Mouse (Mus musculus) gastrocnemius, postnatal 25 days (tissue): Measurements from ENCODE around the gene Ano6. TPM values are rescaled to one million over a fixed set of nuclear protein-coding genes. Genes with fewer than 3 reads are reported as not detected.

ENCODE experiments used
- DNase-seq: peaks from one replicate; pipeline ENCODE4 v3.0.0; 2022
- total RNA-seq, 2 experiments: library from RNA; stranded (reverse); gene quantifications; 1 replicate in 1 of 2; 2 replicates in 1 of 2; pipeline ENCODE4 v1.2.3; 2021

Gene Ano6
- total RNA-seq, 2 experiments from 2014 or later: 39.5 to 39.6 TPM

DNA sequence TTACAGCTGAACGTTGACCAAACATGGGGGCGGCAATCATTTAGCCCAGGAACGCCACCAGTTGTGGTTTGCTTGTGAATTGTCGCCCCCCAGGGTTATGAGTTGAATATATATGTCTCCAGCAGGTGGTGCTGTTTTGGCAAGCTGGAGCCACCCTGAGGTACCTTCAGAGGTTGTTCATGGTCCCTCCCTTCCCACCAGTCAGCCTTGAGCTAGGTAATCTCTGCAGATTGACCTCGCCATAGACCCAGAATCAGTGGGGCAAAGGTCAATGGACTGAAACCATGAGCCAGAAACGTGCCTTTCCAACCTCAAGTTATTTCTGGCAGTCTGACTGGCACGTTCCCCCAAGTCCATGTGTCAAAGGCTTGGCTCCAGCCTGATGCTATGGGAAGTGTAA, 22.8 kb upstream of the Ano6 start:
- no peak for DNase-seq

DNA sequence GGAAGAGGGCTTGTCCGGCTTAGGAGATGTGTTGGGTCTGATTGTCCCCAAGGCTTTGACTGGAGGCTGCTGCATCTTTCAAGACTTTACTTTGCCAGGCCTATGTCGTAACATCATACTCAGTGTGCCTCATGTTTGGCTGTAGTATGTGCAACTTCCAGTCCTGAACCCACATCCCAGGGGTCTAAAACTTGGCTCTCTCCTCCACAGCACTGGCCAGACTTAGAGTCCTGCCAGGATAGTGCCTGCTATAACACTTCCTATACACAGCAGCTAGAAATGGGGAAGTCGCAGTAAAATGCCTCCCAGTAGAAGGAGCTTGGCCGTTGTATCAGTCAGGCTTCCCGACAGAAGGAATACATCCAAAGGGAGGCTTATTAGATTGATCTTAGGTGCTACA, 21.9 kb upstream of the Ano6 start:
- DNase-seq: peak; percentile 57

DNA sequence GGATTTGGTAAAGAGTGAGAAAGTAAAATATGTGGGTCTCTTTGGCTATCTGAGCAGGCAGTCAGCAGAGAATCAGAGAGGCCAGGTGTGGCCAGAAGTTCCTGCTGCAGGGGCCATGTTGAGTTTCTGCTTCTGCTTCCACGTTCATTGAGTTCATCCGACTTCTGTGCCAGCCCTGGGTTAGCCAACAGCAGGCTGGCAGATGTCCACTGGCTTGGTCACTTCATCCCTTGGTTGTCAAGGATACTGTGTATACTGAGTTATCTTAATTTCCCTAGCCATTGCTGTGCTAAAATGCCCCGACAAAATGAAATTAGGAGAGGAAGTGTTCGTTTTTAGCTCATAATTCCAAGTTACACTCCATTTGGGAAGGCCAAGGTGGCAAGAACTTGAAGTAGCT, 21.1 kb upstream of the Ano6 start:
- no peak for DNase-seq

DNA sequence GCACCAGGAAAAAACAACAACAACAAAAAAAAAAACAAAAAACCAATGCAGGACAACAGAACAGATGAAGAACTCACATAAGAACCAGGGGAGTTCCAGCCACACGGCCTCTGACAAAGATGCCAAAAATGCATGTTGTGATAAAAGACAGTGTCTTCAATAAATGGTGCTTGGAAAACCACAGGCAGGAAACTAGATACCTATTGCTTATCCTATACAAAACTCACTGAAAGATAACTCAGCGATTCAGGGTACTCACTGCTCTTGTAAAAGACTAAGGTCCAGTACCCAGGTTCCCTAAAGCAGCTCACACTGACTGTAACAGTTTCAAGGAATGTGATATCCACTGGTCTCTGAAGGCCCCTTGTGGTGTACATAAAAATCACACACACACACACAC, 20.3 kb upstream of the Ano6 start:
- no peak for DNase-seq

DNA sequence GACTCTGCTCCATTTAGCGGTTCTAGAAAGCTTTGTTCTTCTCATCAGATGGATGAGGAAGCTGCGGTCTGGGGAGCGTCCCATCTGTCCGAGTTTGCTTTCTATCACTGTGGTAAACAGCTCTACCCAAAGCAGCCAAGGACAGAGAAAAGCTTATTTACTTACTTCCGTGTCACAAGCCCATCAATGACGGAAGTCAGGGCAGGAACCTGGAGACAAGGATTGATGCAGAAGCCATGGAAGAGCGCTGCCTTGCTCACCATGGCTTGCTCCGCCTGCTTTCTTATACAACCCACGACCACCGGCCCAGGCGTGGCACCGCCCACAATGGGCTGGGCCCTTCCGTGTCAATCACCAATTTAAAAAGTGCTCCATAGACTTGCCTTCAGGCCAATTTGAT, 18.3 kb upstream of the Ano6 start:
- no peak for DNase-seq

DNA sequence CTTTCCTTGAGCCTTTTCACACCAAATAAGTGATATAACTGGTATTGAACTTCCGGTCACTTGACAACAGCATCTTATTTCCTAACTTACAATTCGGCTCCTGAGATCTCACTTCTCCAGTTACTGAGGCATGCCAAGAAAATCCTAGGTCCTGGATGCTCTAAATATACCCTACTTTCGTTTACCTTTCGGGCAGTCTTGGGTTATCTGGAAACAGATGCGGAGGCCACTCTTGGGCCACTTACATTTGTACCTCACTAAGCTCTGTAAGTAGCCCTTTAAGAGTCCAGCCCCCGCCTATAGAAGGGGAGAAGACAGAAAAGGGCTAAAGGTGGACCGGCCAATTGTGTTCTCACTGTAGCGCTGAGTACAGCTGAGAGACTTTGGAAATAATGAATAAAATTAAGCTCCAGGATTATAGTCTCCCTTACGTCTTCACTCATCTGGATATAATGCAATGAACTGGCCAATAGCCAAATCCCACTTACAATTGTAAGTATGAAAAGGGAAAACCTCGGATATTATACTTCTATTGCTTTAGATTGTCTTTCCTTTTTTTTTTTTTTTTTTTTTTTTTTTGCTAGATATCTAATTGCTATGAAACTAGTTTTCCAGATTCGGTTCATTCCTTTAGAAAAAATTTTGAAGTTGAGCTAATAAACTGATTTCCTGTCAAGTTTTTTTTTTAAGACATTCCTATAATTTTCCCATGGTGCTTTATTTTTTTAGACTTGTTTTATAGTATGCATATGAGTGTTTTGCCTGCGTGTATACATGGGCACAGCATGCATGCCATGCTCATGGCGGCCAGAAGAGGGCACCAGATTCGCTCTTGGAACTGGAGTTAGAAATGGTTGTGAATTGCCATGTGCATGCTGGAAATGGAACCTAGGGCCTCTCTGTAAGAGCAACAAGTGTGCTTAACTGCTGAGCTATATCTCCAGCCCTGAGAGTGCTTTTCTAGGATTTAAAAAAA, 17.5 kb upstream of the Ano6 start:
- peak; percentile 45 for DNase-seq

DNA sequence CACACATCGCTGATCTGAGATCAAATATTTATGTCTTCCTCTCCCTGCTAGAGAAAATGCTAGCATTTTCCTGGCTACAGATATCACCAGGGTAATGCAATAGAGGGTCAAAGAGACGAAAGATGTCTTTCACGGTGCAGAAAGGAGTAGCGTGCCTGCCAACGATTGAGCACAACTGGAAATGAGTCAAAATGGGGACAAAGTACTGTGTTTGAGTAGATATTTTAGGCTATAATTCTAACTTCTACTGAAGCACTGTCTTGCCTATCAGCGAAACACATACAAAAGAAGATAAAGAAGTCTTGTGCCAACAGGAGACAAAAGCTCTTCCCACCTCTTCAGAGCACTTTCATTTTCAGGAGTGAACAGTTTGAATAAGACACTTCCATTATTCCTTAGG, 16.4 kb upstream of the Ano6 start:
- no peak for DNase-seq

DNA sequence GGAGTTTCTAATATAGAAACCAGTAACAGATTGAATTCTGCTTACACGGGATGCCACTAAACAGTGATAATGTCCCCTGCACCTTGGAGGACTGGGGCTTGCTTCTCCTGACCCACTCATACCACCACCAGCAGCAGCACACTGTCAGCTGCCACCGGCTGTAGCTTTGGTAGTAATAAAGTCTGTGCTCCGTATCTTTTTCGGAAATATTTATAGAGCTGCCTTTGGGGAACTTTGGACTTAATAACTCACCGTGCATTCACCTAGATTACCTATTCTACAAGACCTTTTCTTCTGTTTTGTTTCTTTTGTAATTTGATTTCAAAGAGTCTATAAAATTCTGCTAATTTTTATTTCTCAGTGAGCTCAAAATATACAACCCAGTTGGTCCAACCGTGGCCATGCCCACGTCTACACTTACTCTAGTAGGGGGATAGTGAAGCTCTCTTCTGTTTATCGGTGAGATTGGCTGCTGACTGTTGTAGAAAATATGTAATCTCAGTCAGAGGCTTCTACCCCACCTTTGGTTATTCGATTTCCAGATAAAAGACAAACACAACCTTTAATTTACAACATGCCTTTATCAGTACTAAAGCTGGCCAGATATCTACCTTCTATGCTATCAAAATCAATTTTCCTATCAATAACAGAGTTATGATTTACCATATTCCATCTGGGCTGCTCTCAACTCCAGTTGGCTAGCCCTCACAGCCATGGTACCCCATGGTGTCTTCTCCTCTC, 15.8 kb upstream of the Ano6 start:
- DNase-seq: no peak

DNA sequence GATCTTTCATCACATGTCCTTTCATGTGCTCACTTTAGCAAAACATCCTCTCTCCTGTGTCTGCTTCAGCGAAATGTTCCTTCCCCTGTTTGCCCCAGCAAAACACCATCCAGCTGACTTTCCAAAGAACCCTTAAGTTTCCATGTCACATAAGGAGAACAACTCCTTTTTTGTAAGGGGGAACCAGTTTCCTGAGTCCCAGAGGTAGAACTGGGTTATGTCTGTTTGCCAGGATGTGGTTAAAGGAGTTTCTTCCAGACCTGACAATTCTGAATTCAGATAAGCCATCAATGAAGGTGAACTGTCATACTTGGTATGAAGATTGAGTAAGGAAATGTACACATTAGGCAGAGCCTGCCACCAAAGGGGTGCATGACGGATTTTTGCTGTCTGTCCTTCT, 12.9 kb upstream of the Ano6 start:
- DNase-seq: no peak

DNA sequence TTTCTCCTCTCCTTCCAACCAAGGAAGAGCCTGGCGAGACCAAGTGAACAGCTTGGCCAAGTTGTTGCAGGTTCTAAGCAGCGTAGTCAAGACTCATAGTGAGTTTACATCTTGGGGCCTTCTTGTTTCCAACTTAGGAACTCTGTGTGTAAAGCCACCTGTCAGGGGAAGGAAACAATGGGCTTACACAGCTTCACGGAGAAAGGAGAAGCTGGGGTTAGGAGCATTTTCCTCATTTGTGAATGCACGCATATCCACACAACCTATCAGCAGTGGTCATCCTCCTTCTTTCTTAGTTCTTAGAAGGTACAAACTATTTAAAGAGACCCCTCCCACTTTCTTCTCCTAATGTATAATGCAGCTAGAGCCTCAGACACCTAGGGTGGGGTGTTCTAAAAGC, 11.9 kb upstream of the Ano6 start:
- DNase-seq: no peak

DNA sequence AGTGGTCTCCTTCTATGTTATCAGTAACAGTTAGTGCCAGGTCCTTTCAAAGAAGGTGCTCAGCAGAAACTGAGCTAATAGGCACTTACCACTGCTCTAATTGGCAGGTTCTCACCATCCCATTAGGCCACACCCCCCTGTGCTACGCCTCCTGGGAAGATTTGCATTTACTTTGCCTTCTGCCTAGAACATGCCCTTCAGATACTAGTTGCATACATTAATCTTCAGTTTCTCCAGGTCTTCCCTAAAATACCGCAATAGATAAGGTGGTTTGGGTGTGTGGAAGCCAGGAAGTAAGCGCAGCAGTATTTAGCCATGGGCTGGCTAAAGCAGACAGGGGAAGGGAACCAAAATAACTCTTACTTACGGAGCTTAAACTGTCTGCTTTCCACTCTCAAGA, 4.0 kb upstream of the Ano6 start:
- DNase-seq: no peak

DNA sequence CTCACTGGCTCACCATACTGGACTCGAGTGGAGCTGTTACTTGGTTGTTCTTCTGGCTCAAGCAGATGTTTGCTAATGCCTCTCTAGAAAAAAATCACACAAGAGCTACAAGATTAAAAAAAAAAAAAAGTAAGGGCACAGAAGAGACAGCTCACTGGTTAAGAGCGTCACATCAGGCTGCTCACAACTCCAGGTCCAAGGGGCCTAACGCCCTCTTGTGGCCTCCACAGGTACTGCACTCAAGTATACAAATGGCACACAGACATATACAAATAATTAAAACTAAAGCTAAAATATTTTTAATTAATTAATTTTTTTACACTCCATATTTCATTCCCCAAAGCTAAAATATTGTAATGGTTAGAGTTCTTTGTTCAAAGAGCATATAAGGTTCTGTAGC, 3.1 kb upstream of the Ano6 start:
- DNase-seq: no peak

DNA sequence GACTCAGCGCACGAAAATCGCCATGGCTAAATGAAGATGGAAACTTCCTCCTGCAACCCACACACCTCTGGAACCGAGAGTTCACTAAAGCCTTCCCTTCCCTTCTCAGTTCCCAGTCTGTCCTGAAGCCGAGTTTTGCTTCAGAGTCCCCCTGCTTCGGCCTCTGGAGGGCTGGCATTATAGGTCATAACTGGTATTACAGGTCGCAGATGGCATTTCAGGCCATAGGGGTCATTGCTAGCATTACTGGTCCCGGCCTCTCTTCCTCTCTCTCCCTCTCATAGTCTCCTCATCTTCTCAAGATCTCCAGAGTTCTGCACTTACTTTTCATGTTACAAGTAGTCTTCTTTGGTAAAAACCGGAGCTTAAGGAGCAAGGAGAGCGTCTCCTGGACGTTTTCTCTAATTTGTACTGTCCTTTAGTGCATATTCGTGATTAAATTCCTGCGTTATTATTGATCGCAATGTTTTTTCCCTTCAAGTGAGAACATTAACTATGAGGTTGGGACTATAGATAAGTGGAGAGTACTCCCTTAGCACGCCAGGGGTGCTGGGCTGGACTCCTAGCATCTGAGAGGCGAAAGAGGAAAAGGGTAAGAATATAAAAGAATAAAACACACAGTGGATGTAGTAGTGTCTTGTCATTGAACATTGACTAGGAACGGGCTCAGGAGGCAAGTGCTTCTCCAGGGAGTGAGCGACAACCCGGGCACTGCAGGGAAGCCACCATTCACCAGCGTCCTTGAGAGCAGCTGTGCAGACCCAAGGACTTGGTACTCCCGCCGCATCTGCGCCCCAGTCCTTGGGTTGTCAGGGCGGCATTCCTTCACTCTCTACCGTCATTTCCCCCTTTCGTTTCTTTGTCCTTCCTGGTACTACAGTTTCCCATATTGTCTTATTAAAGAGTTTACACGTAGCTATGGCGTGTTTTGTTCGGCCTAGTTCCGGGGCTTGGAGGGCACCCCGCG, 798 bp upstream of the Ano6 start:
- peak; percentile 15 for DNase-seq

DNA sequence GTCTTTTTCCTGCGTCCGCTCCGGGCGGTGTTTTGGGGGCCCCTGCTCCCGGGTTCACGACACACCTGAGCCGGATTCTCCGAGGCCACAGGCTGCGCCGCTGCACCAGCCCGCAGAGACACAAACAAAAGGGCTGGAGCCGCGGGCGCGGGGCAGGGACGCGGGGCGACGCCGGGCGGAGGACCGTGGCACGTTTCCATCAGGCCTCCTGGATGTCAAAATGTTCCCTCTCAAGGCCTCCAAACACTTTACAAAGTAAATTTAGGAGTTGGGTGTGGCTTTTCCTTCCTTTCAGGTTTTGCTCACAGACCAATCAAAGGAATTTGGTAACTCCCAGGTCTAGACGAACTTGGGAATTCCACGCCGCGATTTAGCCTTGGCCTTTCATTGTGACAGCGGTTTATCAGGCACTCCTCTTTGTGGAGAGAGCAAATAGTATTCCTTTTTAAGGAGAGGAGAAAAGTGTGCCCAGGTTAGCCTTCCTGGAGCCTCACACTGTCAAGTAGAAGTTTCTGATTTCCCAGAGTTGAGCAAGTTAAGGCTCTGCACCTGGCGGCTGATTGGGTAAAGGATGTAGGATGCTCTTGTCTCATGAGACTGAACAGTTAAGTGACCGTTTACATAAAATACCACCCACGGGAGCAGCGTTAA, 623 bp downstream of the Ano6 start:
- no peak for DNase-seq

DNA sequence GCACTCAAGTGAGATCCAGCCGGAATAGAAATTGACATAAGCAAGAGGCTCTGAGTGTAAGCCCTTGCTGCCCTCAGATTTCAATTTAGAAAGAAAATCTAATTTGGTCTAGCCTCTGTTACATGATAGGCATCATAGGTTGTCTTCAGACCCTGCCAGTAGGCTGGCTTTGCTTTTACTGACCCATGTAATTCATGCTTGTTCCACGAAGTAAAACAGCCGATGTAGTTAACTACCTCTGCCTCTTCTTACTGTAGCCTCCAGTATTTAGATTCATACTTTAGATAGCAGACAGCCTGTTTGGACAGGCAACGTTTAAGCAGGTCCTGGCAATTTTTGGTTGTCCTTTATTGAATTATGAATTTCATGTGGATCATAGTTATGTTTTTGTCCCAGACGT, 1.2 kb downstream of the Ano6 start:
- DNase-seq: no peak

DNA sequence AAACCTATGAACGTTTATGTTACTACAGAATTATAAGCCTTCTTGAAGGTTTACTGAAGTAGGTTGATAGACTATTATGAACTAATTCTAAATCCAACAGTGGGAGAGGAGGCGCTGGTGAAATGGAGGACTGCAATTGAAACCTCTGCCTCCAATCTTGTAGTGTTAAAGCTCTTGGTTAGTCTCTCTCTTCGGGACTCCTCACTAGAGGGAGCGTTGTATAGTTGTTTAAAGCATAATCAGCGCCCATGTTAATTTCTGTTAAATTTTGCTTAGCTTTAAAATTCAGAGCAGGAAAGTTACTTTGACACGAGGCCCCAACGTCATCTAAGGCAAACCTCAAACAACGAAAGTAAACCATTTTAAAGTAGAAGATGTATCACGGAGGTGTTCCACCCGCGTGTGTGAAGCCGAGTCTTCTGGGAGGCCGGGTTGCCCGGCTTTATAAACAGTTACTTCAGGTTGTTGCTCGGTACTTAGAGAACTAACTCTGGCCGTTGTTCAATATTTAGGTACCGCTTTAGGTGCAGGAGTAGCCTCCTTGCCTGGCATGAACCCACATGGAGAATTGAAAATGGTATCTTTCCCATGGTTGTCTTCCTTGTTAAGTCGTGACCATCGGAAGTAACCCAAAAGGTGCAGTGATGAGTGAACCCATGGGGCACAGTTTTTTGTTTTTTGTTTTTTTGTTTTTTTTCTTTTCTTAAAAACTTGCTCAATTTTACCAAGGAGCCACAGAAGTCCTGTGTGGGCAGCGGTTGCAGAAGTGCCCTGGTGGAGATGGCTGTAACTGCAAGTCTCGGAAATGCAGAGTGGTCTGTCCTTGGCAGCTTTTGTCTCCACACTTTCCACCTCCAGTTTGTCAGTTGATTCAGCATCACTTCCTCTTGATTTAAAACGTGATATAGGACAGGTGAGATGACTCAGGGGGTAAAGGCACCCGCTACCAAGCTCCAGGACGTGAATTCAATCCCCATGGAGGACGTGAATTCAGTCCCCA, 1.9 kb downstream of the Ano6 start:
- DNase-seq: no peak

DNA sequence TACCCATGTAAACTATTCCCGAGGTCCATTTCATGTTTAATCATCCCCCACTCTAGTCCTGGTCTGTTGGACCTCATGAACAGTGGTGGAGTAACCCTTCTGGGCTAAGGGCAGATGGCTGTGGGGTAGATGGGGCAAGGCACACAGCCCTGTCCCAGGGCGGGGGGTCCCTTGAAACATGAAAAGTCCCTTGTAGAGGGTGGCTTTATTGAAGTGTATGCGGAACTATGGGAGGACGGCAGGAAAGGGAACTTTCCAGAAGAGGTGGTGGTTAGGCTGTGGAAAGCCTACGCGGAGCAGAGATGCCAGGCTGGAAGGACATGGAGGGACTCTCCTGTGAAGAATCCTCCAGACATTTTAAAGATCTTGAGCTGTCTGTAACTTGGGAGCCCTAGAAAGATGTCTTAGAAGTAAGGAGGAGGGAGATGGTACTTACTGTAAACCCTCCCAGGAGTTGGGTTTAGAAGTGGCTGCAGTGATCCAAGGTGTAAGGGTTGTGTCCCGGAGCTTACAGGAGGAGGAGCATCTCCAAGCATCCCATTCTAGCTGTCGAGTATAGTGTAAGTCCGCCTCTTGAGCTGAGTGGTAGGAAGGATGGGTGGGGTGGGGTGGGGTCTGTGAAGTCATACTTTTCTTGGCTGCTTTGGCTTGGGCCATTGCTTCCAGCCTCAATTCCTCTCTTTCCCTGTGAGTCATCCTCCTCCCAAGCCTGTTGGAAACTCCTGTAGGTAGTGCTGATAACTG, 3.3 kb downstream of the Ano6 start:
- DNase-seq: peak; percentile 25

DNA sequence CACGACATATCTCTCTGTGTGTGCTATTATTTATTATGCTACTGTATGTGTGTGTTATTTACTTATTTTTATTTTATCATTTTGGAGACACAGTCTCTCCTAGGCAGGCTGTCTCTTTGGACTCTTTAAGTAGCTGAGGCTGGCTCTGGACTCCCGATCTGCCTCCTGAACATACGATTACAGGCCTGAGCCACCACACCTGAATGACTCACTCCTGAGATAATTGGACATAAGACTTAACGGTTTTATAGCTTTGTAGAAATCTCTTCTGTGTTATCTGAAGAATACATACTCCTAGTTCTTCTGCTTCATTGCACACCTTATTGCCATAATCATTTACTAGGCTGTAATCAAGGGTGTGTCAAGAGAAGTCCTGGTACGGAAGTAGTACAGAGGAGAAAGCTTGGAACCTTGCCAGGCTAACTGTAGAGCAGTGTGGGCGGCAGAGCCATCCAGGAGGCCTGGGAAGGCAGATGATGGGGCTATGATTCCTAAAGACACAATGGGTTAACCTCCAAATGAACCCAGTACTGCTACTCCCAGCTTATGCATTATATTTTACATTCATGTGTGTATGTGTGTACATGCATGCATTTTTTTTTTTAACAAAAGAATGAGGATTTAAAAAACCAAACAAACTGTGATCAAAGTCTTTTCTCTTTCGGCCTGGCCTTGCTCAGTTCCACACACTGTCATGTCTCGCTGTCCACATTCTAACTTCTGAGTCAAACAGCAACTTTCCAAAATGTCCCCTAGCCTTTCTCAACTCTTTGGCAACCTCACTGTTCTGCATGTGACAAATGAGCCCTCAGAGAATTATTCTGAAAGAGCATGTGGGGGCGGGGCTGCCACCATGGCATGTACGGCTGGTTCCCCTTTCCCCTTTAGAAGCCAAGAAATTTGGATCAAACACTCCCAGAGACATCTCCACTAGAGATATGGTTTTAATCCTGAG, 4.2 kb downstream of the Ano6 start:
- peak; percentile 20 for DNase-seq

DNA sequence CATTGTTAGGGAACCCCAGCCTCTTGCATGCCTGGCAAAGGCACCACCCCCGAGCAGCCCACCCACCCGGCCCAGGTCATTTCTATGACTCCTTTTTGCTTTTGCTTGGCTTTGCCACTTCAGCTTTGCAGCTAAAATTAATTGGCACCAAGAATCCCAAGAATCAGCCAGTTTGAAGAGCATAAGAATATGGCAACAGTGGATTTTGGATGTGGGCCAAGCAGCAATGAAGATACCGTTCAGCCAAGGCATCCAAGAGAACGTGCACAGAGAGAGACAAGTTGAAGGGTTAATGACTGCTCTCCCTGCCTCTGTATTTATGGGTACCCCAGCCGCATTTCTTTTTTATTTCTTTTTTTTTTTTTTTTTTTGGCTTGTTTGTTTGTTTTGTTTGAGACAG, 5.4 kb downstream of the Ano6 start:
- no peak for DNase-seq
